Mouse (Mus musculus): ENCODE data around the gene Prkce.

Prkce gene

DNA sequence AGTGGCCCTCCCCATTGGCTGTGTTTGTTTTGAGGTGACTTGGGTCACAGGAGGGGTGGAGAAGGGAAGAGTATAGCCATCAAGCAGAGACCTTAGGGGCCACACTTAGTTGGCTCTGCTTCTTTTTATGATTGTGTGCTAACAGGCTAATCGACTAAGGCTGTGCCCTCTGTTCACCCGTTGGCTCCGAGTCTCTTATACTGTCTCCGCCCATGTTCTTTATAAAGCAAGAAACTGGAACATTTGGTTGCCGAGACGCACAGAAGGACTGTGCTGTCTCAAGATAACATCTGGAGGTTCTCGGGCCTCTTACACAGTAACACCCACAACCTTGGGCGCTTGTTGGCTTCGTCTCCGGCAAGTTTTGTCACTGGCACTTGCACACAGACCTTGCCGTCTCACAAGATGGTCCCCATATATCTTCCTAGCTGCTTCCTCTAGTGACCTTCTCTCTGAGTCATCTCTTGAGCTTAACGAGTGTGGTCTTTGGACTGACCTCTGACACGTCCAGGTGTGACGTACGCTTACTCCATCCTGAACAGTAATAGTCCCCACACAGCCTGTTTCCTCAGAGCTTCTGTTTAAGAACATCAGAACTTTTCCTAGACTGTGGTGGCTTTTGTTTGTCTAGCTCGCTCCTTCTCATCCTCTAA, 406.1 kb downstream of the Prkce start:
- no peak for DNase-seq (ENCODE audit: low spot score)

DNA sequence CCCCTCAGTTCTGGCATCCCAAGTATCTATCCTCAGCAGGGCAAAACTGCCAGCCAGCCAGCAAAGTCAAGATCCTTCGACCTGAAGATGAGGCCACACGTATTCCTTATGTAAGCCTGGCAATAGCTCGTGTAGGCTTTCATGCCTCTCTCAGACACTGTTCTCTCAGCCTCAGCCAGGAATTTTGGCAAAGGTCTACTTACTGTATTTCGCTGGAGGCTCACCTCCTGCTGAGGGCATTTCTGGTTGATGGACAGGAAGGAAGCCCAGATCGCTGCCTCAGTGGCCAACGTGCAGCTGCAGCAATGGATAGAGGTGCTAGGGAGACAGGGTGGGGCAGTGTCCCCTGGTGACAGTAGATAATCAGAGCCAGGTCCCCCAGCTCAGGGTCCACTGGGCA, 413.1 kb downstream of the Prkce start:
- no peak for DNase-seq (ENCODE audit: low spot score)

DNA sequence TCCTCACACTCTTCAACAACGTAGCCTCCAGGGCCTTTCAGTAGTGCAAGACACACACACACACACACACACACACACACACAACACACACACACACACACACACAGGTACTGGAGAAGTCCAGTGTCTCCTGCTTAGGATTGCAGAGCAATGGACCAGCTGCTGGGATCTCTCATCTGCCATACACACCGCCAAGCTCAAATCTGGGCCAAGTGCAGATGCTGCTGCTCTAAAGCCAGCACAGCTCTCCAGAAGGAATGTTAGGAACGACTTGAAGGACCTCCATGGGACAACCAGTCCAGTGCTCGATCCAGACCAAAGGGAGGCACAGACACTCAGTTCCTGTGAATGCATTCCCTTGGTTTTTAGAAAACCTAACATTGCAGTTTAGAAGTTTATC, 414.8 kb downstream of the Prkce start:
- peak; percentile 62 for DNase-seq (ENCODE audit: low spot score)

DNA sequence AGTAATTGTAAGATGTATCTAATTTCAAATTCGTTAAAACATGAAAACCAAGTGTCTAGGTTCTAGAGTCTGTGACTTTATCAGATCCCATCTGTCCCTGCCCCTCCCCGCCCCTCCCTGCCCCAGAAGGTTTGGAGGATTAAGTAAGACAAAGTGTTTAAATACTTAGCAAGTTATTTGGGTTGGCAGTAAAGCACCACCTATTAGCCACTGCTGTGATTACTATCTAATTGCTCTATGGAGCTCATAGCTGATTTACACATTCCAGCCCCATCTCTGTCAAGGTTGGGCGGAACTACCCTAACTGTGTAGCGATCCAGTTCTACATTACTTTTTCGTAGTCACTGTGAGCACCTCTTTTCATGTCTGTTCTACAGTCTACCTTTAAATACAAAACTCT, 418.9 kb downstream of the Prkce start:
- DNase-seq (ENCODE audit: low spot score): no peak

DNA sequence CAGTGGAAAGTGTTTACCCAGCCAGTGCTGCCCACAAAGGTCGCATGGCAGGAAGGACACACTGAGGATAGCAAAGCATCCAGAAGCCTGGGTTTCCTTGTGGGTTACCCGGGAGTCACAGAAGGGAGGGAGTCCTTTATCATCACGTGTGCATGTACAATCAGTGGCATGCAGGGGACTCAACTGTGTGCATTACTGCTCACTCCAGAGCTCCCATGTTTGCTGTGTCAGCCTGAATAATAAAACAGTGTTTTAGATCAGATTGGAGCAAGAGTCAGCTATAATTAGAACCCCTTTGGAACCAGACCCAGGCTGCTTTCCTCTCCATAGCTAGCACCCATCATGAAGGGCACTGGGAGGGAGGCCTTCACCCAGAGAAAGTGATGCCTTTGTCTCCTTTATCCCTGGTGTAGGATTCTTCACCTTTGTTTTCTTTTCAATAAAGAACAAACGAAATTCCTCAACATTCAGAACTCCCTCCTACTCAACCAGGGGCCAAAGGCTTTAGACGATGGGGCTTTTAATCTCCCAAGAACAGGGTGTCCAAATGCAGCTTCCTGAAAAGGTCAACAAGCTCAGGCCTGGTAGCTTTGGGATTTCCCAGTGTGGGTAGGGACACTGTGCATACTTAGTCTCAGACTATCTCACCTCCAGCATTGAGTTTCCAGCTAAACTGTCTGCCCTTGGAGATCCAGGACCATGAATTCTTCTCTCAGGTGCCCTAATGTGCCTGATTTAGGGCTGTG, 421.3 kb downstream of the Prkce start:
- no peak for DNase-seq (ENCODE audit: low spot score)

DNA sequence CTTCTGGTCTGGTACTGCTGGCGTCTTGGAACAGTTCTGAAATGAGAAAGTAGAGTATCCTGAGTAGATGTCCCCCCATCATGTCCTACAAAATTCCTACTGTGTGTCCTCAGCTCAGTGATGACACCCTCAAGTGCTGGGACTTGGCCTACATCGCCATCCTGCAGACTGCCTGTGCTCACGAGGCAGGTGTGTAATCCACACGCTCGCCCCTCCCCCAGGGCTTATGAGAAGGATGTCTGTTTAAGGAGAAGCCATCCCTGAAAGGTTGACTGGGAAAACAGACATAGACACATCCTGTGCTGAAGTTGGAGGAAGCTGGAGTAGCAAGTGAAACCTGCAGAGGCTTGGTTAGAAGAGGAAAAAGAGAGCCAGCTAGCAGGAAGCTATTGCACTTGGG, 422.1 kb downstream of the Prkce start:
- DNase-seq (ENCODE audit: low spot score): no peak

DNA sequence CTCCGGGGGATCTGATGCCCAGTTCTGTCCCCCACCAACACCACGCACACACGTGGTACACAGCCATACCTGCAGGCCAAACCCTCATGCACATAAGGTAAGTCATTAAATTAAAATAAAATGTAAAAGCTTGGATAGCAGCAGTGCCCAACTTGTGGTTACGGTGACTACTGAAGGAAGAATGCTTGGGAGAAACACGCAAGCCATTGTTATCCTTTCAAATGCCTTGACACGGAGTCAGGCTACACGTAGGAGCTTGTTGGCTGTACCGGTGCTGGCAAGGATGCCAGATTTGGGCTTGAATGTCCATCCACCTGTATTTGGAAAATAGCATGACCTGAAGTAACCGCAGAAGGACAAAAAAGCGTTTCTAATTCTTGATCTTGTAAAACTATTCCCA, 423.7 kb downstream of the Prkce start:
- no peak for DNase-seq (ENCODE audit: low spot score)

DNA sequence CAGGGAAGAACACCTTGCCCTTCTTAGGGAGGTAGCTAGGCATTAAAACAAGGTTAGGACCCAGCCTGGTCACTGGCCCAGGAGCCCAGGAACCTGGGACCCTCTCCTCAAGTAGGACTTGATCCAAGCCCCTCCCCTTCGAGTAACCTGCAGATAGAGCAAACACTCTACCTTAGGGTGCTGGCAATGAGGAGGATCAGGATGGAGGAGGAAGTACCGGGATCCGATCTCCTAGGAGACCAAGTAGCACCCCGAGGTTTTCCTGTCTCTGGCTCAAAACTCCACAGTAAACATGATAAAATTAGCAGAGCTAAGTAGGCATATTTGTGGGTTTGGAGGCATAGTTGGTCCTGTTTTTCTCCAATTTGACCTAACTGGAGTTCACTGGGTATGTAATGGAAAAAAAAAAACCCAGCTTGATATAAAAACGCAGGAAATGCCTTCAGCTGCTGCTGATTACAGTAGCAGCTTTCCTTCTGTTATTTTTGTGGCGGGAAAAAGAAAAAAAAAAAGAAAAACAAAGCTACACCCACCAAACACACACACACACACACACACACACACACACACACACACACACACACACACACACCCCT, 425.5 kb downstream of the Prkce start:
- no peak for DNase-seq (ENCODE audit: low spot score)

DNA sequence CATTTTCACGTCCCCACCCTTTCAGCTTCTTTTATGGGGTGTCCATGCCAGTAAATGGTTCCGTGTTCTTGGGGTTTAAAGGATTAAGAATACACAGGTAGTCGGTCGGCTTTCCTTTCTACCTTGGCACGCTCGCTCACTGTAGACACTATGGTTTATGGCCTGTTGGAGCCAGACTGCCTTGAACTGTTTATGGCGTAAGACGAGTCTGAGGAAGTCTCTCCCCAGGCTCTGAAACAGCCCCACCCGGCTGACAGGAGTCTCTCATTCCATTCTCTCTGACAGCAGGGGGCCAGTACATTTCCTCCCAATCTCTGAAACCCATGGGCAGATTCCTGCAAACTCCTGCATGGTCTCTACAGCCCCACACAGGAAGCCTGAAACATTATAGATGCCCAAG, 427.9 kb downstream of the Prkce start:
- DNase-seq (ENCODE audit: low spot score): no peak

DNA sequence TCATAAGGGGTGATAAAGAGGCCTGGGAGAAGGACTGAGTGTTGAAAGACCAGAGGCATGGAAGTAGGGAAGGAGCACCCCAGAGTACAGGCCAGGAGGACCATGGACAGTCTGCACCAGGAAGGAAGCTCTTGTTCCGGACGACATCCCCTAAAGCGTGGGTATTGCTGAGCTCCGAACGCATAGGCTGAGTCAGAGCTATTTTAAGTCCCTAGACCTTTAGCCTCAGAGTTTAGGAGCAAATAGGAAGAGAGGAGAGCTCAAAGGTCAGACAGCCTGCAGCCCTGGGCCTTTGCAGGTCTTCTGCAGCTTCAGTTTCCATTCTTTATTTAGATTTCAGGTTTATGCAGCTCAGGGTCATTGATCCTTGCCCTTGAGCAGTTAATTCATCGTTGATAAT, 433.5 kb downstream of the Prkce start:
- DNase-seq (ENCODE audit: low spot score): no peak

DNA sequence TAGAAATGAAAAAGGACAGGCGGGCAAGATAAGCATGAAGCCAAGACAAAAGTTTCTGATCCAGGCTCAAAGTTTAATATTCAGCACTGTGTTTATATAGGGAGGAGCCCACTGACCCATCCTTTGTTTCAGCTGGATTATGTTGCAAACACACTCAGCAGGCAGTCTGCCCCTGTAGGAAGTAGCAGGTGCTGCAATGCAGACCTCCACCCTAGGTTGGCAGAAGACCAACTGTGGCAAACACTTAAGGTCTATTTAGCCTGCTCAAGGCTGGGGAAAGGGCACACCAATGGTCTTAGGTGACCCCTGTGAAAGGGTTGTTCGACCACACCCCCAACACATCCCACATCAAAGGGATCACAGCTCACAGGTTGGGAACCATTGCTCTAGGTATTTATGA, 434.3 kb downstream of the Prkce start:
- DNase-seq (ENCODE audit: low spot score): no peak

DNA sequence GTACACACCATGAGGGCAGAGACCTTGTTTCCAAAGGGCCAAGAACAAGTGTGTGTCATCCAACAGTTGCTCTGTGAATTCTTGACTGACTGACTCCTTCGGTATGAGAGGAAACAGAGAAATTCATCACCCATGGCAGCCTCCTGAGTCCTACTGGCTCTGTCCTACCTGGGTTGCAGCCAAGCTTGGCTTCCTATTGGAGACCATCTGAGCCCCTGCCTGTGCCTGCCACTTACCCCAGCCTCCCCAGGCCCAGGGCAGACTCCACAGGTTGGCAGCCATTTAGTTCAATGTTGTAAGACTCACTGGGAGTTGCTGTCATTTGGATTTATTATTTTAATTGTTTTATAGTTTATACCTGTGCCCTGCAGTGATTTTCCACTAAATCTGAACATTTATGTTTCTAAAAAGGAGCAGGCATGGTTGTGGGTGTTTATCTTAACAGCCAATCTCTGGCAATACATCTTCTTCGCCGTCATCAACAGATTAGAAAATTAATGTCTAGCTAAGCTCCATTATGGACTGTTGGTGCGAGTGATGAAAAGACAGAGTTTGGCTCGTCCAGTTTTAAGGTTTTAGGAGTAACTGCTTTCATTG, 436.4 kb downstream of the Prkce start:
- no peak for DNase-seq (ENCODE audit: low spot score)

DNA sequence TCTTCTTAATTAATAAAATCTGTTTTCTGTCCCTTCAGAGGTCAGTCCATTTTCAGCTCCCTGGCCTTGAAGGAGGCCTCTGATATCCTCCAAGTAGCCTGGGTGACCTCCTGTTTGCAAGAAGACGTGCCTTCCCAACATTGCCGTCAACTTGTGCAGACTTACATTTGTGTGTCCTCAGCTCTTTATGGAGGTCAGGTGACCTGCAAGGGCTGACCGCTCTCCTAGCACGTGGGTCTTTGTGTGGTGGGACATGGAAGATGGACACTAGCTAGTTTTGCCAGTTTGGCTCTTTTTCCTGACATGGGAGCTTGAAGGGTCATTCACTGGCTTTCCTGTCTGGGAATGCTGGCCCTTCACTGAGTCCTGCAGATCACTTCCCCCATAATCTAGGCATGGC, 440.4 kb downstream of the Prkce start:
- no peak for DNase-seq (ENCODE audit: low spot score)

DNA sequence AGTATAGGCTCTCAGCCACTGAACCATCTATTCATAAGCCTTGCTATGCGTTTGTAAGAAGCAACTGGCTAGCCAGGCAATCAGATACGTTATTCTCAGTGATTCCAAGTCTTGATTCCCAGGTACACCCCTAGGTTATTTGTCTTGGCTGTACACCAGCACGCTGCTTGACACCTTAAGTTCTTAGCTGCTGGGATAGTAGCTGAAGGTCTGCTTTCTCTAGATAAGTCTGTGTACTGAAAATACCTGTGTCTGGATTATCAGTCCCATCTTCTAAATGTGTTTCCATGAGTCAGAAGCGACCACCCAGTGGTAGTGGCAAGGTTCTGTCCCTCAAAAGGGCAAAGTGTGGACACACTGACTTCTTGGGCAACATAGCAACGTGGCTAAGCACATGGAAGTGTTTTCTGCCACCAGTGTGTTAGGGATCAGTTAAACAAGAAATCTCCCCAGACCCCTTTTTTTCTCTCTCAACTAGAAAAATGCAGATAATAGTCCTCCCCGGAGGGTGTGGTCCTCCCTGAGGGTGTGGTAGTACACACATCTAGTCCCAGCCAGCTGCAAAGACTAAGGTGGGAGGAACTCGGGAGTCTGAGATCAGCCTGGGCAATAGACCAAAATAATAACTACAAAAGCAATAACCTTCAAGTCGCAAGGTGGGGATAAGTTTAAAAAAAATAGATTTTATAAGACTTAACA, 442.8 kb downstream of the Prkce start:
- no peak for DNase-seq (ENCODE audit: low spot score)

DNA sequence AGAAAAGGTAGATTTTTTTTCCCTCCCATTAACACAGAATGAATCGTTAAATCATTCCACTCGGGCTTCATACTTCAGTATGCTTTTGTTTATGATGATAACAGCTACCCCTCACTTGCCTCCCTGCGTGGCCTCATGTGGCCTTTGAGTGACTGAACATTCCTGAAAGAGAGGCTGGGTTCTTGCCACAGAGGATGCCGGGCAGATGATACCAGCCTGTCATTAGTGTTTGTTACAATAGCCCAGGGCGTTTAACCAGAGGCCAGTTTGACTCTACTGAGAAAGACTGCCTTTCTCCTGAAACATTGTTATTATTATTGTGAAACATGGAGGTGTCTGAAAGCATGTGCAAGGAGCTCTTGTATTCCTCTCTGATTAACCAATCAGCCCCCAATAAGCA, 444.2 kb downstream of the Prkce start:
- no peak for DNase-seq (ENCODE audit: low spot score)

DNA sequence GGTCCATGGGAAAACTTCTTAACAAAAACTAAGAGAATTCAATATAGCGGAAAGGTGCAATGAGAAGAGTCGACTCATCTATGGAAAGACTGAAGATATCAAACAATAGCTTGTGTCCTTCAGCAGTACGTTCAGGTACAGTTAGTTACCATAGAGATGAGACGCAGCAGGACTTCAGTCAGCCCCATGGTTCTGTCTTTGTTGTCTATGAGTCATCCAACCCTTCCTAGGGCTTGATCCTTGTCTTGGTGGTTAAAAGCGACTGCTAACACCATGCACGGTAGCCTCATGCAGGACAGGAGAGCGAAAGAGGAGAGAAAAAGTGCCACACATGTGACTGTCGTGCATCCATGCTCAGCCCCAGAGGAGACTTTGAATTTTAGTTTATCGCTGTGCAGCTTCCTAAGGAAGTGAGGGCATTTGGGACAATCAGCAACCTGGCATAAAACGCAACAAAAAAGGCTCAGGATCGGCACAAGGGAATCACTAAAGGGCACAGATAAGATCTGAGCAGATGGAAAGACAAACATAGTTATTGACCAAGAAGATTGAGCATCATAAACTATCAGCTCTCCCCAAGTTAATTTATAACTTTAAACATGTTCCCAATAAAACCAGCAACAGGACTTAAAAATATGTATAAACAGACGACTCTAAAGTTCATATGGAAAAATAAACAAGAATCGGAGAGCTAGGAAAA, 448.2 kb downstream of the Prkce start:
- no peak for DNase-seq (ENCODE audit: low spot score)

DNA sequence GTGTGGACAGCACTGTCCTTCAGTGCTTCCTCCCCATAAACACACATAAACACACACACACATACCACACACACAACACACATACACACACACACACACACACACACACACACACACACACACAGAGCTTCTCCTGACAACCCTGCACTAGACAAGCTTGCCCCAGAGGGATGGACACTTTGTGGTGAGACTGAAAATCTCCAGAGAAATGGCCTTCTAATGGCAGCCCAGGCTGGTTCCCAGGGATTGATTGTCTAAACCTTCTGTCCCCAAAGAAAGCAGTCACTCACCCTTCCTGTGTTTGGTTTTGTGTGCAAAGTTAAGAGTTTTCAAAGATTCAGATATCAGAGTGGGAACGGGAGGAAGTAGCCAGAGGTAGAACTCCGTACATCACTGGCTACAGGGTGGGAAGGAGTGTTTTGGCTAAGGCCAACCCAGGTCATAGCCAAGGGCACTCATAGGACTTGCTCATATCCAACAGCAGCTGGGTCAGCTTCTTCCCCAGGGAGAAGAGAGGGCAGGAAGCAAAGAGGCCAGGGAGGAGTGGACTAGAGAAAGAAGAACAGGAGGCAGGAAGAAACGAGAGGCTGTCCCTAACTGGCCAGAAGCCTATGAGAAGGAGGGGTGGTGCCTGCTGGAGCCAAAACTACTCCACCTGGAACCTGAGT, 450.1 kb downstream of the Prkce start:
- DNase-seq (ENCODE audit: low spot score): no peak

DNA sequence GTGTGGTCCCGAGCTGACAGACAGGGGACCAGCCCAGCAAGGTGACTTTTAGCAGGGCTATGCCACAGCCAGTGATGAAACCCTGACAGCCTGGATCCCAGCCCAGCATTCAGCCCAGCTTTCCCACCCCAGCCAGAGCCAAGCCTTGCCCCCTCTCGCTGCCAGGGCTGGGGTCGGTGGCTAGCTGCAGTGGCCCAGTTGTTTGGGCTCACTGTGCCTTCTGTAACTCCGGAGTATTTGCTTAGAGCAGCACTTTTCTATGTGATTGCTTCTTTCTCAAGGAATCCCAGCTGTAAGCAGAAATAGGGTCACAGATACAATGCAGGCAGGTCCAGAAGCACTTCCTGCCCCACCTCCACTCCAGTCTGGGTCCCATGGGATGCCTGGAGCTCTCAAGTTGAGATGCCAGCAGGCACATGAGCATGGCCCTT, 450.9 kb downstream of the Prkce start:
- DNase-seq (ENCODE audit: low spot score): no peak

DNA sequence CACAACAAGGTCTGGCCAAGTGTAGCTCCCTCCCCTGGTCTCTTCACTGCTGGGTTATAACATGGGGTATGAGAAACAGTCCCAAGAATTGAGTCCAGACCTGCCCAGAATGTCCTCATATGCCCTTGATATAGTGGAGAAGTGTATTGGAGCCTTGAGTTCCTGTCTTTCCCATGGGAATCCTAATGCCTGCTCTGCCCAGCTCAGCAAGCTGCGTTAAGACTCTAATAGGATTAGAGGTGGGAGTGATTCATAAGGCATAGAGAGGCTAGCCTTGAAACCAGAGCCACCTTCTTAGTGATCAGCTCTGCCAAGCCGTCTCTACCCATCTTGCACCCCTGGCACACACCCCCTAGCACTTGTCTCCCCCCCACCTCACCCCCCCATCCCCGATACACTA, 455.3 kb downstream of the Prkce start:
- no peak for DNase-seq (ENCODE audit: low spot score)

DNA sequence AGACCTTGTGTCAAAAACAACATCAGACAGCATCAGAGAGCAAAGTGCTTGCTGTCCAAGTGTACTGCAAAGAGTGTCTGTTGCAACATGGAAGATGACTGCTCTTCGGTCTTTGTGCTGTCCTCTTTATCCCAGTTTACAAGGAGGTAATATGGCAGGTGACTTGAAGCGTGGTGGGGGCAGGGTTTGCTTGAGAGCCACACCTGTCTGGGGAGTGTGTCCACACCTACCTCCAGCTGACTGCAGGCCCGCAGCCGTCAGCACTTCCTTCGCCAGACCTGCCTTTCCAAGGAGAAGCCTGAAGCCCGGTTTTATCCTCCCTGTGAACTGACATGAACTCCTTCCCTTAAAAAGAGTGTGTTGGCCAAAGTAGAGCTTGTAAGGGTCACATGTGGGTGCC, 458.9 kb downstream of the Prkce start:
- no peak for DNase-seq (ENCODE audit: low spot score)

DNA sequence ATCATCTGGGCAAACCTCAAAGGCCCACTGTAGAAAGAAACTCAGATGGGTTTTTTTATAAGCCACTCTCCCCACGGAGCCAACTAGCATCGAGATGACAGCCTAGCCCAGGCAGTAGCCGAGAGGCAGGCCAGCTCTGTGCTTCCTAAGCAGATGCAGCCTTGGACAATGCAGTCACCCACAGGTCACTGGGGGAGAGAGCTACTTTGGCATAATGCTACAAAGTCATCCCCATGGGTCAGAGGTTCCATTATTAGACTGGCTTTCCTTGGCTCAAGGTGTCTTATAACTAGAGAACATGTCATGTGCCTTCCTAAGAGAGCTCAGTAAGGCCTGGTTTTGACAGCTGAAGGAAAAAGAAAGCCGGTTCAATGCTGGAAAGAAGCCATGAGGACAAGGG, 465.5 kb downstream of the Prkce start:
- DNase-seq (ENCODE audit: low spot score): no peak
